Mouse (Mus musculus) testis, postnatal 14 days (tissue): ENCODE measurements at regions not wholly inside any gene's neighbourhood (a gene's known extent, or its start where the extent isn't known, plus 50 kb on each side); places are given as distances from the start of the nearest gene placed in this dataset.

Experiments used
- DNase-seq: peaks from one replicate; pipeline ENCODE4 v3.0.0; 2021; ENCODE audit warnings: low spot score

GRCm38 (mm10) chr14:99616655-99617335 lies 318.3 kb downstream of the Klf5 start:
- no peak for DNase-seq

GRCm38 (mm10) chr14:99617374-99617773 lies 318.9 kb downstream of the Klf5 start:
- DNase-seq = no peak

GRCm38 (mm10) chr14:99621538-99621937 lies 323.0 kb downstream of the Klf5 start:
- DNase-seq = no peak

GRCm38 (mm10) chr14:99624380-99625327 lies 326.2 kb downstream of the Klf5 start:
- no peak for DNase-seq

GRCm38 (mm10) chr14:99627615-99628014 lies 329.1 kb downstream of the Klf5 start:
- DNase-seq = no peak

- DNase-seq = no peak
Observed at GRCm38 (mm10) chr14:99631092-99631491, 332.6 kb downstream of the Klf5 start.

GRCm38 (mm10) chr14:99632444-99632843 lies 334.0 kb downstream of the Klf5 start:
- DNase-seq = no peak

GRCm38 (mm10) chr14:99635556-99636150 lies 337.2 kb downstream of the Klf5 start:
- no peak for DNase-seq

GRCm38 (mm10) chr14:99641475-99642453 lies 343.3 kb downstream of the Klf5 start:
- no peak for DNase-seq

GRCm38 (mm10) chr14:99646323-99646722 lies 347.8 kb downstream of the Klf5 start:
- DNase-seq = peak; percentile 7

- no peak for DNase-seq
Observed at GRCm38 (mm10) chr14:99674399-99674798, 375.9 kb downstream of the Klf5 start.

- DNase-seq = no peak
Observed at GRCm38 (mm10) chr14:99687062-99687806, 388.7 kb downstream of the Klf5 start.

GRCm38 (mm10) chr14:99688415-99688814 lies 389.9 kb downstream of the Klf5 start:
- DNase-seq = no peak

- no peak for DNase-seq
Observed at GRCm38 (mm10) chr14:99696301-99696700, 397.8 kb downstream of the Klf5 start.

- no peak for DNase-seq
Observed at GRCm38 (mm10) chr14:99699545-99699944, 401.1 kb downstream of the Klf5 start.

- no peak for DNase-seq
Observed at GRCm38 (mm10) chr14:99706004-99706403, 407.5 kb downstream of the Klf5 start.

- no peak for DNase-seq
Observed at GRCm38 (mm10) chr14:99708066-99708465, 409.6 kb downstream of the Klf5 start.

- DNase-seq = no peak
Observed at GRCm38 (mm10) chr14:99709764-99710163, 411.3 kb downstream of the Klf5 start.

GRCm38 (mm10) chr14:99710656-99711177 lies 412.2 kb downstream of the Klf5 start:
- no peak for DNase-seq

GRCm38 (mm10) chr14:99712624-99713023 lies 414.1 kb downstream of the Klf5 start:
- DNase-seq = no peak
